Mouse (Mus musculus) thymus, postnatal 0 days (tissue): Measurements from ENCODE around the gene Tomm20. TPM values are rescaled to one million over a fixed set of nuclear protein-coding genes. Genes with fewer than 3 reads are reported as not detected.
"Not testable (repeated sequence)": the region's sequence is repeated elsewhere in the genome, so short reads cannot be mapped to it uniquely, and the experiment has no call there.

Experiments used
- DNase-seq: peaks from one replicate; pipeline ENCODE4 v3.0.0-alpha.2; 2015; ENCODE audit warnings: low spot score
- polyA plus RNA-seq: library from polyadenylated mRNA; unstranded; fragments of >200 nt; fragmentation: Nextera tagmentation; extraction: Ambion mirVana; gene quantifications from 2 replicates; pipeline ENCODE4 v1.2.1, GENCODE M21; 2015

The Tomm20 gene
- polyA plus RNA-seq, 1 experiment from 2014 or later = 329 TPM

- peak; percentile 66 for DNase-seq
Measured at GRCm38 (mm10) chr8:126885554-126886485, 59.8 kb downstream of the Tomm20 start.

DNA sequence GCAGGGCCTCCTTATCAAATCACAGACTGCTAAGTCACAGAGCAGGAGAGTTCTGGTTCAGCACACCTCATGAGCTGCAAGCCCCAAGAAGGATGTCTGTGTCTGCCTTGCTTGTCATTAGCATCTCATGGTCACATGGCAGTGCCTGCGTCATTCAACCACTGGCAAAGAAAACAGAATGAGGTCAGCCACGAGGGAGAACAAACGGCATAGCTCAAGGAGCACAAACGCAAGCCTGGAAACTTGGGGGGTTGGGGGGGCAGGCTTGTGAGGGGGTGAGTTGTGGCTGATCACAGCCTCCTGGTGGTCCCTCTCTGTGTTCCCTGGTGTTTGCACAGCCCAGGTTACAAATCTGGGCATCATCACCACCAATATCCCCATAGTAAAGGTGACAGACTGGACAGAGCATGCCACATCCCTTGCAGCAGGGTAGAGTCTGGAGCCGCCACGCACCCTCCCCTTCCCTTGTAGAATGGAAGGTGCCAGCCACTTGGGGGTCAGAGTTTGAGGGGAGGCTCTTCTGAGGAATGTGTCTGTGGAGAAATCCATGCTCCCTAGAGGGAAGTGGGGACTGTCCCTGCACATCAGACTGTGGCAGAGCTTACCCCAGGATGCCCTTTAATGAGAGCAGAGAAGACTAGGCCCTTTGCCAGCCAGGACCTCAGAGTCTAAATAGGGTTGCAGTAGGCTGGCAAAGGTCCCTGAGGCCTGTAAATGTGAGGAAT, 61.3 kb downstream of the Tomm20 start:
- DNase-seq = peak; percentile 35

GRCm38 (mm10) chr8:126883752-126884151, 61.9 kb downstream of the Tomm20 start:
- DNase-seq = no peak

DNA sequence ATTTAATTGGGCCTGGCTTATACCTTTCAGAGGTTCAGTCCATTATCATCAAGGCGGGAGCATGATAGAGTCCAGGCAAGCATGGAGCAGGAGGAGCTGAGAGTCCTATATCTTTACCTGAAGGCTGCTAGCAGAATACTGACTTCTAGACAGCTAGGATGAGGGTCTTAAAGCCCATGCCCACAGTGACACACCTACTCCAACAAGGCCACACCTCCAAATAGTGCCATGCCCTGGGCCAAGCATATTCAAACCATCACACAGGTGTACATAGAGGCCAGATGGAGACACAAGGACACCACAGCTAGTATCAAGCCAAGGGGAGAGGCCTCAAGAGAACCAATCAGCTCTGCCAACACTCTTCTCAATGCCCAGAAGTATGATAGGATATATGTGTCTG, 63.1 kb downstream of the Tomm20 start:
- DNase-seq = not testable (repeated sequence)

GRCm38 (mm10) chr8:126881641-126882140, 64.0 kb downstream of the Tomm20 start:
- DNase-seq = no peak

Other genes with a start within 250 kb of the Tomm20 start
- 33.3 and 41.5 TPM in 2 replicates for gene Rbm34, start 25.2 kb upstream of the Tomm20 start, polyA plus RNA-seq
- gene Pard3, start 118.0 kb upstream of the Tomm20 start, polyA plus RNA-seq = 4.1 and 4.2 TPM in 2 replicates